Mouse (Mus musculus) myocyte (in vitro differentiated cells): Measurements from ENCODE around the gene Bcl2l14.

Source experiments
- CEBPB ChIP-seq: IDR thresholded peaks from 2 replicates; pipeline ENCODE4 v1.6.1; 2011; ENCODE audit warnings: mild to moderate bottlenecking, moderate library complexity; ENCODE audit not compliant: poor library complexity, insufficient read depth, severe bottlenecking
- E2F4 ChIP-seq: IDR thresholded peaks from one replicate; pipeline ENCODE4 v1.6.1; 2011; ENCODE audit warnings: mild to moderate bottlenecking, control low read depth, moderate library complexity; ENCODE audit not compliant: insufficient read depth
- MAX ChIP-seq: IDR thresholded peaks from one replicate; pipeline ENCODE4 v1.6.1; 2011; ENCODE audit warnings: low read depth, mild to moderate bottlenecking, control low read depth
- MYOD1 ChIP-seq, 3 experiments: IDR thresholded peaks; one replicate each; pipeline ENCODE4 v1.6.1; 2011; ENCODE audit warnings: control low read depth in 2 of 3, low read depth in 2 of 3, mild to moderate bottlenecking in 2 of 3, moderate library complexity in 1 of 3; ENCODE audit not compliant: insufficient read length in 2 of 3, control insufficient read depth in 1 of 3
- MYOG ChIP-seq, 3 experiments: IDR thresholded peaks; one replicate each; pipeline ENCODE4 v1.6.1; 2011; ENCODE audit warnings: control low read depth in 2 of 3, low read depth in 2 of 3, mild to moderate bottlenecking in 2 of 3; ENCODE audit not compliant: insufficient read length in 2 of 3, control insufficient read depth in 1 of 3, insufficient read depth in 1 of 3
- POLR2A ChIP-seq: IDR thresholded peaks from one replicate; pipeline ENCODE4 v1.6.1; 2011; ENCODE audit warnings: low read depth, mild to moderate bottlenecking, control low read depth, moderate library complexity; ENCODE audit not compliant: insufficient read length
- POLR2AphosphoS2 ChIP-seq: IDR thresholded peaks from one replicate; pipeline ENCODE4 v1.6.1; 2011; ENCODE audit warnings: low read depth, control low read depth; ENCODE audit not compliant: insufficient read length
- REST ChIP-seq: IDR thresholded peaks from one replicate; pipeline ENCODE4 v1.6.1; 2011; ENCODE audit warnings: mild to moderate bottlenecking, control low read depth, moderate library complexity; ENCODE audit not compliant: insufficient read depth, insufficient read length
- SRF ChIP-seq: IDR thresholded peaks from one replicate; pipeline ENCODE4 v1.6.1; 2011; ENCODE audit warnings: low read depth; ENCODE audit not compliant: control insufficient read depth, insufficient read length
- TCF12 ChIP-seq: IDR thresholded peaks from one replicate; pipeline ENCODE4 v1.6.1; 2011; ENCODE audit warnings: mild to moderate bottlenecking, control low read depth; ENCODE audit not compliant: poor library complexity, insufficient read depth, severe bottlenecking
- TCF3 ChIP-seq: IDR thresholded peaks from one replicate; pipeline ENCODE4 v1.6.1; 2011; ENCODE audit warnings: low read depth, control low read depth; ENCODE audit not compliant: insufficient read length
- USF1 ChIP-seq: IDR thresholded peaks from one replicate; pipeline ENCODE4 v1.6.1; 2011; ENCODE audit warnings: low read depth, mild to moderate bottlenecking, control low read depth, moderate library complexity

- TF ChIP-seq MYOD1 (IDR thresholded peaks at IDR 0.05; ENCODE audit: control insufficient read depth in 1 of 3, insufficient read length in 2 of 3, low read depth in 2 of 3) (no peak), CEBPB (no peak), TCF12 (no peak), POLR2A (no peak), E2F4 (no peak), MYOG (IDR thresholded peaks at IDR 0.05; ENCODE audit: control insufficient read depth in 1 of 3, insufficient read depth in 1 of 3, insufficient read length in 2 of 3, low read depth in 2 of 3) (no peak), USF1 (no peak), SRF (no peak), REST (no peak), MAX (no peak), POLR2AphosphoS2 (no peak), TCF3 (no peak)
Measured at GRCm38 (mm10) chr6:134388424-134389110, 7.6 kb upstream of the Bcl2l14 start.
